Mouse (Mus musculus): ENCODE results near the gene 1700015G11Rik. TPM values are rescaled to one million over a fixed set of nuclear protein-coding genes. Genes with fewer than 3 reads are reported as not detected.

1700015G11Rik gene
- polyA plus RNA-seq (2015; fragmentation: Nextera tagmentation; extraction: Ambion mirVana) = not detected in 2 replicates

DNA sequence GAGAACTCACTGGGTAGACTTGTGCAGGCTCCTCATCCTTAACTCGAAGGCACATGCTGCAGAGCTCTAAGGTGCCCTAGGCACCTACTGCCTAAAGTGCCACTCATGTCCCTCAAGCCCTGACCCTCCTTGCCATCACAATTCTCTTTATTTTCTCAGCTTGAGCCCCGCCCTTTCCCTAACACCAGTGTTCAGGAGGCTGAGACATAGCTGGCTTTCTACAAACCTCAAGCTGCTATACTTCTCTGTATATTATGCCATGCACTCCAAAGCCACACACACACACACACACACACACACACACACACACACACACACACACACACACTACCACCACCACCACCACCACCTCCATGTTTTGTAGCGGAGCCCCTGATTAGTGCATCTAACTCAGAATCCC is at the start of gene 1700015G11Rik:
Gene 1700015G11Rik, minus strand, starts transcription at position 101 of the 400 bp plus-strand sequence.
- Histone ChIP-seq H3K9ac (no peak within 1 kb of the TSS), H3K4me3 (replicated peaks) (no peak within 1 kb of the TSS), H3K27ac (replicated peaks) (no peak within 1 kb of the TSS), H3K9me3 (replicated peaks) (no peaks in the 10 kb centered on the region), H3K4me2 (no peak within 1 kb of the TSS), H3K4me1 (replicated peaks) (no peaks in the 10 kb centered on the region; the same call in 1 of the 2 replicates), H3K36me3 (replicated peaks) (no peaks in the 10 kb centered on the region), H3K27me3 (no peaks in the 10 kb centered on the region)
- WGBS (ENCODE audit: insufficient replicate concordance) = 67% methylated on average over 3 of the region's 3 CpGs
- no peak for ATAC-seq (ENCODE audit: insufficient read depth)

DNA sequence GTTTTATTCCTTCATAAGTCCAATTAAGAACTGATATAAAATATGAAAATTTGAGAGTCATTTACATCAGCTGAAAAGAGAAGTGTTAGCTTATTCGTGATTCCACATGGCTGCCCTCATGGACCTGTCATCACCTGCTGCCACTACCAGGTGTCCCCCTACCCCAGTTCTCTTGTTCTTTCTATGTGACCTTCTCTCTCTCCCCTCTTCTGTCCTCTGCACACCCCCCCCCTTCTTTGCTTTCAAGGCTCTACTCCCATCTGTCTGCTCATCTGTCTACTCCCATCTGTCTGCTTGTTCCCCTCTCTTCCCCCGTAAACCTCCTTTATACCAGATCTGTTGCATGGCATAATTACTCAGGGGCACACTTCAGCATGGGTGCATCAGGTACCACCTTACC is 41.4 kb upstream of the 1700015G11Rik start:
- H3K4me3 ChIP-seq (replicated peaks) = no peak overlapping the region
- H3K36me3 ChIP-seq (replicated peaks) = no peaks in the 10 kb centered on the region
- no peaks in the 10 kb centered on the region for H3K9me3 ChIP-seq (replicated peaks)
- H3K27me3 ChIP-seq = no peaks in the 10 kb centered on the region
- no peak overlapping the region for H3K27ac ChIP-seq (replicated peaks)
- no peak for ATAC-seq (ENCODE audit: insufficient read depth)
- 63% methylated on average over 2 of the region's 2 CpGs for WGBS (ENCODE audit: insufficient replicate concordance)
- no peak overlapping the region for H3K4me2 ChIP-seq
- no peak overlapping the region for H3K9ac ChIP-seq
- no peaks in the 10 kb centered on the region for H3K4me1 ChIP-seq (replicated peaks)

DNA sequence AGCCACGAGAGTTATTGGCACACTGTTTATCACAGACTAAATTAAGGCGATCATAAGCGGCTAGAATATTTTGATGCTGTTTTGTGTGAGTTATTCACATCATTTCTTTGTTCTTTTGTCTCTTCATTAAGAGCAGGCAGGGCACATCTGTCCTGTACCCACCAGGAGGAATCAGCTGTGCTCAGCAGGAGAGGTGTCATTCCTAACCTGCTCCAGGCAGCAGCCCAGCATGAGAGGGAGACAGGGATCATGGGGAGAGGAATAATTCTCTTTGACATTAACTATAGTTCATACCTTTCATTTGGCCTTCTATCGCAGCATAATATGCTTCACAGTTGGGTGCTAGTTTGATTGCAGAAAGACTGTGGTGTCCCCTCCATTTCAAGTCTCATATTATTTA is 40.7 kb upstream of the 1700015G11Rik start:
- Histone ChIP-seq H3K4me2 (no peak overlapping the region), H3K4me3 (replicated peaks) (no peak overlapping the region), H3K27me3 (no peaks in the 10 kb centered on the region), H3K9me3 (replicated peaks) (no peaks in the 10 kb centered on the region), H3K36me3 (replicated peaks) (no peaks in the 10 kb centered on the region), H3K4me1 (replicated peaks) (no peaks in the 10 kb centered on the region), H3K9ac (no peak overlapping the region), H3K27ac (replicated peaks) (no peak overlapping the region)
- no peak for ATAC-seq (ENCODE audit: insufficient read depth)
- WGBS (ENCODE audit: insufficient replicate concordance) = 56% methylated on average over 4 of the region's 4 CpGs

DNA sequence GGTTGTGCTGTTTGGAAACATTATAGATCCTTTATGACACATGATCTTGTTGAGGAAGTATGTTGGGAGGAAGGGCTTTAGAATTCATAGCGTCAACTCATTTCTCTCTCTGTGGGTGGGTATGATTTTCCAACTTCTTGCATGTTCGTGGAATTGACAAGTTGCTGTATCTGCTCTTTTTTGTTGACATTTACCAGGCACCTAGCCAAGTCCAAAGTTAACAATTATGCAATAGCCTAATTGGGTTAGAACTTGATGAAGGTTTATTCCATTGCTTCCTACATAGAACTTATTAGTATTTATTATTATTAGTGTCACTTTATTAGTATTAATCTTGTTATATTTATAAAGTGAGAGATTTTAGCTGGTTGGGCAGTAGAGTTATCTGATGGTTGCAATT is 40.3 kb upstream of the 1700015G11Rik start:
- H3K4me2 ChIP-seq = no peak overlapping the region
- no peak overlapping the region for H3K4me3 ChIP-seq (replicated peaks)
- no peak for ATAC-seq (ENCODE audit: insufficient read depth)
- no peaks in the 10 kb centered on the region for H3K4me1 ChIP-seq (replicated peaks)
- H3K27ac ChIP-seq (replicated peaks) = no peak overlapping the region
- no peaks in the 10 kb centered on the region for H3K36me3 ChIP-seq (replicated peaks)
- WGBS (ENCODE audit: insufficient replicate concordance) = 51% methylated on average over 2 of the region's 2 CpGs
- H3K9me3 ChIP-seq (replicated peaks) = no peaks in the 10 kb centered on the region
- H3K9ac ChIP-seq = no peak overlapping the region
- no peaks in the 10 kb centered on the region for H3K27me3 ChIP-seq

DNA sequence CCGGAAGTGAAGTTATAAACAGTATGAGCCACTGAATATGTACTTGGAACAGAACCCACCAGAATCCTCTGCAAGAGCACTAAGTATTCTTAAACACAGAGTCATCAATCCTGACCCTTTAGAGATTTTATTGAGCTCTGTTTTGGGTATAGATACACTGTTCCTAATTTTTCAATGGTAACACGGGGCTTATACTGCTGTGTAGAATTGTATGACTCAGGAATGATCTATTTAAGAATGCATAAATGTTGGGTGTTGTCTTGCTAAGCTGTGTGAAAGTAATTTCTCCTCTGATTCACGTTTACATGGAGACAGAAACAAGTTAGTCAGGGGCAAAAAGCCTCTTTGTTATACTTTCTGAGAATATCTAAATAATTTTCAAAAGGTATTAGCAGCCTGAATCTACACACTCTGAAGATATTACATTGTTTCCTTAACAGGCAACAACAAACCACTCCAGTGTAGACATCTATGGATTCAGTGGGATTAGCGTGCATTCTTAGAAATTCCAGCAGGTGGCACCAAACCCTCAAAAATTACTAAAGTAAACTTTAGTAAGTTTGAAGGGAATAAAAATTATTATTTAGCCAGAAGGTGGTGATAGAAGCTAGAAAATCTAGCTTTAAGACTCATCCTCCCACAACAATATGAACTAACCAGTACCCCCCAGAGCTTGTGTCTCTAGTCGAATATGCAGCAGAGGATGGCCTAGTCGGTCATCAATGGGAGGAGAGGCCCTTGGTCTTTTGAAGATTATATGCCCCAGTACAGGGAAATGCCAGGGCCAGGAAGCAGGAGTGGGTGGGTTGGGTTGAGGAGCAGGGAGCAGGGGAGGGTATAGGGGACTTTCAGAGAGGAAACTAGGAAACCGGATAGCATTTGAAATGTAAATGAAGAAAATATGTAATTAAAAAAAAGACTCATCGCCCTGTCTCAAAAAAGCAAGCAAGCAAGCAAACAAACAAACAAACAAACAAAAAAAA is 22.4 kb upstream of the 1700015G11Rik start:
- no peak for ATAC-seq (ENCODE audit: insufficient read depth)
- Histone ChIP-seq H3K4me1 (replicated peaks) (no peaks in the 10 kb centered on the region), H3K4me2 (no peak overlapping the region), H3K9me3 (replicated peaks) (no peaks in the 10 kb centered on the region), H3K36me3 (replicated peaks) (no peaks in the 10 kb centered on the region), H3K27me3 (no peaks in the 10 kb centered on the region), H3K4me3 (replicated peaks) (no peak overlapping the region), H3K9ac (no peak overlapping the region), H3K27ac (replicated peaks) (no peak overlapping the region)
- WGBS (ENCODE audit: insufficient replicate concordance) = 36% methylated on average over 8 of the region's 8 CpGs

DNA sequence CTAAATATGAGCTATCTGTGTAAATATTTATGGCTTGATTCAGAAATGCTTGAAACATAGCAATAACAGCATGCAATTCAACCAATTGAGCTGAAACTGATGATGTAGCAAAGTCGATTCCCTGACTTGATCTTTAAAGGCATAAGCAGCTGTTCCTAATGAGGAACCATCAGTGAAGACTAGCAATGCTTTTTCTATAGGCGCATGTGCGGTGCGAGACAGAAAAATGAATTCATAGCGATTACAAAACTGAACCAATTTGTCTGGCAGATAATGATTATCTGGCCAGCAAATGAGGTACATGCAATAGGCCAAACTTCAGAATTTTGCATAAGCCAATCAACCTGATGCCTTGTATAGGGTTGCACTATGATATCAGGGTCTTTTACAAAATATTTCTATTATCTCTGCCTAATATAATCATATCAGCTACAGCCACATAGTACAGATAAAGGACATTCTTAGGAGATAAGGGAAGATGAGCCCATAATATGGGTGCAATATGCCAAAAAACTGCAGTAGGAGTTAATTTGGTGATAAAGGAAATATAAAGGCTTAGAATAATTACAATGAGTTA is 8.6 kb upstream of the 1700015G11Rik start:
- no peak overlapping the region for H3K27ac ChIP-seq (replicated peaks)
- H3K9ac ChIP-seq = no peak overlapping the region
- no peaks in the 10 kb centered on the region for H3K36me3 ChIP-seq (replicated peaks)
- H3K4me1 ChIP-seq (replicated peaks) = no peaks in the 10 kb centered on the region
- ATAC-seq (ENCODE audit: insufficient read depth) = no peak
- 68% methylated on average over 5 of the region's 5 CpGs for WGBS (ENCODE audit: insufficient replicate concordance)
- H3K9me3 ChIP-seq (replicated peaks) = no peaks in the 10 kb centered on the region
- no peaks in the 10 kb centered on the region for H3K27me3 ChIP-seq
- no peak overlapping the region for H3K4me2 ChIP-seq
- no peak overlapping the region for H3K4me3 ChIP-seq (replicated peaks)

DNA sequence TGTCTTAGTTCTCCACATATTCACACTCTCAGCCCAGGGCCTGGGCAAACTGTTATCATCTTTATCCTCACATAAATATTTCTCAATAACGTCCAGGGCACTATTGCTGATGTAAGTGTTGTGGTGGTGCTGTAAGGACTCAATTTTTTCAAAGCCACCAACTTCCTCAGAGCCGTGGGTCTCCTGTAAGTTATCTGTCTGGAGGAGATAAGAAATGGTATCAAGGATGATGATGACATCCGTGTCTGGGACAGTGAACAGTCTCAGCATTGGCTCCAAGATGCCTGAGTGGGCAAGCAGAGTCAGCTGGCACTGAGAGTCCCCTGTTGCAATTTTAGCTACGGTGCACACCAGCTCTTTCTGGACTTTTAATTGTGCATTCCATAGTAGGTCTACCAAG is 6.5 kb upstream of the 1700015G11Rik start:
- no peak for ATAC-seq (ENCODE audit: insufficient read depth)
- WGBS (ENCODE audit: insufficient replicate concordance) = 33% methylated on average over 4 of the region's 4 CpGs

DNA sequence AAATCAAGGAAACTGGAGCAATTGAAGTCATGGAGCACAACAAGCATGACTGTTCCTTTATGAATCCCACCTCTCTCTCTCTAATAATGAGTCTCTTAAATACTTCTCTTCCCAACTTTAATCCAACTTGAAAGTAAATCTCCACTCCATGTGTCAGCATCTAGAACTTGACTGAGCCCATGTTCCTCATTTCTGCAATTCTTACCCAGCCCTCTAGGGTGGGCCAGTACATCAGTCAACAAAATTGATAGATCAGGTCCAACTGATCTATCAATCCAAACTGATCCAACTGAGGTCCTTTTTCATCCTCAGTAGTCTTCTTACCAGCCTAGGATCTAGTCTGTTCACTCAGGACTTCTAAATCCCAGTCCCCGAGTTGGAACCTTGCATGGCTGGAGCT is 348 bp downstream of the 1700015G11Rik start:
- ATAC-seq (ENCODE audit: insufficient read depth) = no peak
- Histone ChIP-seq H3K9me3 (replicated peaks) (no peaks in the 10 kb centered on the region), H3K27me3 (no peaks in the 10 kb centered on the region), H3K4me1 (replicated peaks) (no peaks in the 10 kb centered on the region; the same call in 1 of the 2 replicates), H3K4me2 (no peak overlapping the region), H3K9ac (no peak overlapping the region), H3K36me3 (replicated peaks) (no peaks in the 10 kb centered on the region), H3K27ac (replicated peaks) (no peak overlapping the region), H3K4me3 (replicated peaks) (no peak overlapping the region)
- 47% methylated on average over 1 of the region's 1 CpGs for WGBS (ENCODE audit: insufficient replicate concordance)

More for the DNA sequence above, 6.5 kb upstream of the 1700015G11Rik start:
- Histone ChIP-seq H3K27ac (replicated peaks) (no peak overlapping the region), H3K27me3 (no peaks in the 10 kb centered on the region), H3K4me1 (replicated peaks) (no peaks in the 10 kb centered on the region), H3K4me3 (replicated peaks) (no peak overlapping the region), H3K9me3 (replicated peaks) (no peaks in the 10 kb centered on the region), H3K4me2 (no peak overlapping the region), H3K9ac (no peak overlapping the region), H3K36me3 (replicated peaks) (no peaks in the 10 kb centered on the region)

DNA sequence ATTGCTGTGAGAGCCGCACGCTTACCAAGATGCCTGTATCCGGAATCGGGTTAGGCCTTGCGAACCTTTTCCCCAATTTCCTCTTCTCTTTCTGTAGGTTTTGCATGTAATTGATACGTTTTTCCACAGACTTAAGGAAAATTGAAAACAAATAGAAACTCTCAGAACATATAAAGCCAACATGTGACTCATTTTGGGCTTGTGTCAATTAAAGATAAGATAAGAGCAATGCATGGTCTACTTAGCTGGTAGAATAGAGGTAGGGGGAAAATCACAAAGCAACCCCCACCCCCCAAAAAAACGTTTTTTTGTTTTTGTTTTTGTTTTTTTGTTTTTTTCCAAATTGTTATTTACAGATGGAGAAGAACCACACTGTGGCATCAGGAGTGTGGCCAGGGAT is 2.1 kb downstream of the 1700015G11Rik start:
- Histone ChIP-seq H3K4me2 (no peak overlapping the region), H3K9me3 (replicated peaks) (no peaks in the 10 kb centered on the region), H3K36me3 (replicated peaks) (no peaks in the 10 kb centered on the region), H3K27ac (replicated peaks) (no peak overlapping the region), H3K27me3 (no peaks in the 10 kb centered on the region), H3K4me1 (replicated peaks) (no peaks in the 10 kb centered on the region; the same call in 1 of the 2 replicates), H3K9ac (no peak overlapping the region), H3K4me3 (replicated peaks) (no peak overlapping the region)
- no peak for ATAC-seq (ENCODE audit: insufficient read depth)
- WGBS (ENCODE audit: insufficient replicate concordance) = 64% methylated on average over 7 of the region's 7 CpGs

DNA sequence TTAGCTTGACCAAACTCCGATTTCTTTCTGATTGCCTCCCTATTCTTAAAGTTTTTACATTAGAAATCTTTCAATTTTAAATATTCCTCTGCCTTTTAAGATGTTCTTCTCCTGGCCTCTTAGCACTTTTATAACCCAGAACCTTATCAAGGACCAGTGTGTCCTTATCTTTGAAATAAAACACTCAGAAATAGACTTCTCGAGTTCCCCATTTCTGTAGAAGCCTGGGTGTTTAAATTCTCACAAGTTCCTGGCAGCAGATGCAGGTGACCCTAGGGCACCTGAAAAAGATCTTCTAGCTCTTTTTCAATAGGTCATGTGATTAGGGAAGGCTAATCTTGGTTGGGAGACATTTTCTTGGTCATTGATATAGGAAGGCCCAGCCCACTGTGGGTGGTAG is 8.4 kb downstream of the 1700015G11Rik start:
- Histone ChIP-seq H3K4me1 (replicated peaks) (peaks cover 34% of the 10 kb centered on the region), H3K27ac (replicated peaks) (no peak overlapping the region), H3K27me3 (no peaks in the 10 kb centered on the region), H3K4me3 (replicated peaks) (no peak overlapping the region), H3K36me3 (replicated peaks) (peaks cover 17% of the 10 kb centered on the region), H3K9ac (no peak overlapping the region), H3K9me3 (replicated peaks) (no peaks in the 10 kb centered on the region), H3K4me2 (peak overlapping the region; percentile 32)
- 48% methylated on average over 2 of the region's 2 CpGs for WGBS (ENCODE audit: insufficient replicate concordance)
- no peak for ATAC-seq (ENCODE audit: insufficient read depth)

DNA sequence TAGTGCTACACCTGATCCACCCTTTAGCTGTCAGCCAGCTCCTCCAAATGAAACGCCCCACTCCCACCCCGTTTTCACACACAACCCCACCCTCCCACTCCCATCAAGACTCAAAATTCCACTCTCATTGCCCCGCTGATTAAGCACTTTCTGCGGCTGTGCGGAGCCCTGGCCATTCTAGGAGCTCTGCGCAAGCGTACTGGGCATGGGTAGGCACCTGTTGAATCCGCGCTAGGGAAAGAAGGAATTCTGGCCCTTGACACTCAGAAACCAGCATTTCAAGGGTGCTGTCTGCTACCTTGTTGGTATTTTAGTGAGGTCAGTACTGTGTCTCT is 9.3 kb downstream of the 1700015G11Rik start:
- H3K4me2 ChIP-seq = peak overlapping the region; percentile 87
- H3K27ac ChIP-seq (replicated peaks) = peak overlapping the region; percentile 93
- H3K9ac ChIP-seq = peak overlapping the region; percentile 60
- peak overlapping the region; percentile 80 for H3K4me3 ChIP-seq (replicated peaks)
- no peaks in the 10 kb centered on the region for H3K9me3 ChIP-seq (replicated peaks)
- under 1% methylated on average over 9 of the region's 9 CpGs for WGBS (ENCODE audit: insufficient replicate concordance)
- peaks cover 37% of the 10 kb centered on the region for H3K4me1 ChIP-seq (replicated peaks)
- H3K27me3 ChIP-seq = no peaks in the 10 kb centered on the region
- ATAC-seq (ENCODE audit: insufficient read depth) = no peak
- H3K36me3 ChIP-seq (replicated peaks) = peaks cover 18% of the 10 kb centered on the region
